Mouse (Mus musculus) MEL (cell line): ENCODE data around the gene Mast3.

ENCODE experiments used
- CTCF ChIP-seq, 3 experiments: IDR thresholded peaks in 2 of 3; conservative IDR thresholded peaks in 1 of 3; 2 replicates each; pipeline ENCODE4 v1.5.1; 2011 to 2012; ENCODE audit warnings: low read length in 3 of 3, low read depth in 2 of 3, mild to moderate bottlenecking in 2 of 3, improper control_type of control experiment in 1 of 3, inconsistent platforms in 1 of 3, mixed read lengths in 1 of 3, moderate library complexity in 1 of 3; ENCODE audit not compliant: control insufficient read depth in 1 of 3, insufficient read depth in 1 of 3, poor library complexity in 1 of 3, severe bottlenecking in 1 of 3
- E2F4 ChIP-seq: IDR thresholded peaks from 2 replicates; pipeline ENCODE4 v1.6.1; 2011; ENCODE audit warnings: low read depth, low read length, improper control_type of control experiment, borderline replicate concordance
- EP300 ChIP-seq, 2 experiments: IDR thresholded peaks; 2 replicates each; pipeline ENCODE4 v1.6.1; 2011; ENCODE audit warnings: improper control_type of control experiment in 2 of 2, low read length in 2 of 2, low read depth in 1 of 2, mild to moderate bottlenecking in 1 of 2
- MAZ ChIP-seq: IDR thresholded peaks from 2 replicates; pipeline ENCODE4 v1.6.1; 2012; ENCODE audit warnings: low read depth, mild to moderate bottlenecking, inconsistent platforms, low read length, improper control_type of control experiment
- MEF2A ChIP-seq: IDR thresholded peaks from 2 replicates; pipeline ENCODE4 v1.6.1; 2014; ENCODE audit warnings: low read depth, mild to moderate bottlenecking, inconsistent platforms, low read length, improper control_type of control experiment; ENCODE audit not compliant: poor library complexity, insufficient replicate concordance, severe bottlenecking; ENCODE audit errors: extremely low read depth
- TCF12 ChIP-seq: IDR thresholded peaks from 2 replicates; pipeline ENCODE4 v1.6.1; 2014; ENCODE audit warnings: low read depth, mild to moderate bottlenecking, inconsistent platforms, low read length, improper control_type of control experiment, moderate library complexity

DNA sequence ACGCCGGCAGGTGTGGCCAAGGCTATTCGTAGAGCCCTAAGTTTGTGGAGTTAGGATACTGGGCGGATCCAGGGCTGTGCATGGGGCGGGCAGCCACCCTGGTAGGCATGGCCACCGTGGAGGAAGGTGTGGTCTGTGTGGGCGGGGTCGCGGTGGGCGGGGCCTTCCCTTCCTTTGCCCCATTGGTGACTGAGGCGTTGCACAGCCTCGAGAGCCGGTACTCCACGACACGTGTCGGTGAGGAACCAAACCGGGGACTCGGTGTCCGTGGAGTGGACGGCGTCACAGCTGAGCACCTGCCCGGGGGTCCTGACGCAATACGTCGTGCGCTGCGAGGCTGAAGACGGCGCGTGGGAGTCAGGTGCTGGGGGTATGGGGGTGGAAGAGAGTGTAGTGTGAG lies 11.8 kb upstream of the Mast3 start:
- TF ChIP-seq MAZ, result no peak
- TF ChIP-seq CTCF (IDR thresholded peaks at IDR 0.05 in 2 of 3, conservative IDR thresholded peaks at IDR 0.05 in 1 of 3; ENCODE audit: control insufficient read depth in 1 of 3, insufficient read depth in 1 of 3, low read depth in 2 of 3, low read length in 3 of 3, poor library complexity in 1 of 3, severe bottlenecking in 1 of 3), result no peak
- TF ChIP-seq TCF12, result no peak
- no peak for TF ChIP-seq E2F4
- no peak for TF ChIP-seq MEF2A
- no peak for TF ChIP-seq EP300 (IDR thresholded peaks at IDR 0.05; ENCODE audit: low read depth in 1 of 2, low read length in 2 of 2)
